Mouse (Mus musculus): ENCODE measurements around the gene Gcc2. TPM values are rescaled to one million over a fixed set of nuclear protein-coding genes. Genes with fewer than 3 reads are reported as not detected.

Gcc2 gene
- total and polyA plus RNA-seq, 3 experiments: 15.4 to 19.6 (median 19.5) TPM

DNA sequence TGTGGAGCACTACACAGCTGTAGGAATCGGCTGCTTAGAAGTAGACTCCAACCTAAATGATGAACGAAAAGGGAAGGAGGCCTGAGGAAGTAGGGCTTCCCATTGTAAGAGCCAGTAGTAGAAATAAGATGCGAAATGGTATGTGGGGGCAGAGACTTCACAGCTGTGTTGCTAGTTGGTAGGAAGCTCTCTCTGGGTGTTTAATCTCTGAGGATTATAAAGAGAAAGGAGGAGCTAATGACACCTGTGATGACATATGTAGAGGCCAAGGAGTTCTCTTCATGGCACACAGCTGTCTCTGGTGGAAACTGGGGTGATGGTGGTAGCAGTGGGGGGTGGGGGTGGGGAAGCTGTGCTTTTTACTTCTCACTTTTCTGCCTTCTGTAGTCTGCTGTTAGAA lies 95.3 kb downstream of the Gcc2 start:
- Histone ChIP-seq H3K27ac (ENCODE audit: insufficient read depth, low read depth) (peak overlapping the region; percentile 91), H3K27me3 (replicated peaks) (no peaks in the 10 kb centered on the region), H3K36me3 (replicated peaks in 1 of 2; ENCODE audit: control insufficient read depth in 1 of 2, insufficient read depth in 1 of 2, low read length in 1 of 2) (peaks cover 0 to 5% of the 10 kb centered on the region in 2 experiments), H3K9me3 (replicated peaks; ENCODE audit: low read length) (peaks cover 3% of the 10 kb centered on the region), H3K4me2 (ENCODE audit: insufficient read depth, low read depth, poor library complexity, severe bottlenecking) (peak overlapping the region; percentile 99), H3K4me1 (ENCODE audit: control insufficient read depth in 1 of 2, insufficient read depth in 2 of 2) (peaks cover 8 to 65% of the 10 kb centered on the region in 2 experiments), H3K79me2 (replicated peaks; ENCODE audit: control insufficient read depth, extremely low read depth, insufficient read depth, poor library complexity, severe bottlenecking) (peaks cover 32% of the 10 kb centered on the region), H3K4me3 (replicated peaks in 1 of 3; ENCODE audit: low read depth in 2 of 3, low read length in 2 of 3, poor library complexity in 1 of 3) (no peak overlapping the region), H3K9ac (ENCODE audit: insufficient read depth, low read depth) (no peak overlapping the region)
- in situ Hi-C loops (cut with MboI; ENCODE audit: low pct_ligation_motif_present, low pct_unique_long_range_greater_than_20kb, low sequenced_read_pairs) (no loop called here), dilution Hi-C loops (cut with MboI; ENCODE audit: extremely low pct_ligation_motif_present, extremely low pct_unique_long_range_greater_than_20kb, low sequenced_read_pairs) (no loop called here)
- TF ChIP-seq ETS1 (conservative IDR thresholded peaks at IDR 0.05; ENCODE audit: low read depth, low read length): peak; percentile 65
- peak; percentile 76 for TF ChIP-seq CHD2 (IDR thresholded peaks at IDR 0.05; ENCODE audit: low read length)
- peak; percentile 46 for TF ChIP-seq EP300 (IDR thresholded peaks at IDR 0.05; ENCODE audit: low read length)
- TF ChIP-seq PAX5 (IDR thresholded peaks at IDR 0.05; ENCODE audit: low read length): no peak
- TF ChIP-seq ZKSCAN1 (IDR thresholded peaks at IDR 0.05; ENCODE audit: borderline replicate concordance, low read depth, low read length): no peak
- peak; percentile 46; the same call in 1 of the 2 replicates for TF ChIP-seq TCF12 (IDR thresholded peaks at IDR 0.05; ENCODE audit: low read depth, low read length)
- 0 out of 2 replicates have a peak, but pooled peaks have one; percentile 43 for TF ChIP-seq MEF2A (IDR thresholded peaks at IDR 0.05; ENCODE audit: borderline replicate concordance, low read depth, low read length)
- TF ChIP-seq IRF4 (IDR thresholded peaks at IDR 0.05; ENCODE audit: low read depth, low read length): peak; percentile 27; the same call in 1 of the 2 replicates
- DNase-seq (ENCODE audit: extremely low read depth): no peak

- in situ Hi-C loops (cut with MboI; ENCODE audit: low pct_ligation_motif_present, low pct_unique_long_range_greater_than_20kb, low sequenced_read_pairs): no loop called here
- dilution Hi-C loops (cut with MboI; ENCODE audit: extremely low pct_ligation_motif_present, extremely low pct_unique_long_range_greater_than_20kb, low sequenced_read_pairs): no loop called here
- Histone ChIP-seq H3K4me1 (ENCODE audit: control insufficient read depth in 1 of 2, insufficient read depth in 2 of 2) (peaks cover 7 to 64% of the 10 kb centered on the region in 2 experiments), H3K4me3 (replicated peaks in 1 of 3; ENCODE audit: low read depth in 2 of 3, low read length in 2 of 3, poor library complexity in 1 of 3) (peak overlapping the region; percentile 56 to 82 (median 62)), H3K36me3 (replicated peaks in 1 of 2; ENCODE audit: control insufficient read depth in 1 of 2, insufficient read depth in 1 of 2, low read length in 1 of 2) (peaks cover 3 to 10% of the 10 kb centered on the region in 2 experiments), H3K79me2 (replicated peaks; ENCODE audit: control insufficient read depth, extremely low read depth, insufficient read depth, poor library complexity, severe bottlenecking) (peaks cover 39% of the 10 kb centered on the region), H3K9me3 (replicated peaks; ENCODE audit: low read length) (peaks cover 3% of the 10 kb centered on the region), H3K9ac (ENCODE audit: insufficient read depth, low read depth) (peak overlapping the region; percentile 94), H3K27me3 (replicated peaks) (no peaks in the 10 kb centered on the region), H3K27ac (ENCODE audit: insufficient read depth, low read depth) (peak overlapping the region; percentile 91), H3K4me2 (ENCODE audit: insufficient read depth, low read depth, poor library complexity, severe bottlenecking) (peak overlapping the region; percentile 99)
- peak; percentile 70 for DNase-seq (ENCODE audit: extremely low read depth)
- TF ChIP-seq ETS1 (conservative IDR thresholded peaks at IDR 0.05; ENCODE audit: low read depth, low read length) (peak; percentile 71), IRF4 (IDR thresholded peaks at IDR 0.05; ENCODE audit: low read depth, low read length) (peak; percentile 65), KAT2A (IDR thresholded peaks at IDR 0.05; ENCODE audit: insufficient replicate concordance, low read length) (no peak), ELF1 (IDR thresholded peaks at IDR 0.05; ENCODE audit: low read depth, low read length) (peak; percentile 90), E2F4 (IDR thresholded peaks at IDR 0.05; ENCODE audit: insufficient replicate concordance, low read depth, low read length) (no peak), POLR2AphosphoS2 (IDR thresholded peaks at IDR 0.05; ENCODE audit: low read depth, low read length) (no peak; the same call in 1 of the 2 replicates), EP300 (IDR thresholded peaks at IDR 0.05; ENCODE audit: low read length) (peak; percentile 63; the same call in 1 of the 2 replicates), USF2 (conservative IDR thresholded peaks at IDR 0.05; ENCODE audit: low read depth, low read length) (no peak), BHLHE40 (IDR thresholded peaks at IDR 0.05; ENCODE audit: low read depth, low read length) (0 out of 2 replicates have a peak, but pooled peaks have one; percentile 7), TBP (conservative IDR thresholded peaks at IDR 0.05; ENCODE audit: low read depth, low read length) (peak; percentile 81), MYC (IDR thresholded peaks at IDR 0.05; ENCODE audit: low read depth, low read length) (0 out of 2 replicates have a peak, but pooled peaks have one; percentile 51), CHD1 (IDR thresholded peaks at IDR 0.05; ENCODE audit: low read depth, low read length) (no peak; the same call in 1 of the 2 replicates), TCF12 (IDR thresholded peaks at IDR 0.05; ENCODE audit: low read depth, low read length) (peak; percentile 44; the same call in 1 of the 2 replicates), ZNF384 (IDR thresholded peaks at IDR 0.05; ENCODE audit: low read depth, low read length) (peak; percentile 96), MAZ (IDR thresholded peaks at IDR 0.05; ENCODE audit: low read depth, low read length) (no peak), JUND (conservative IDR thresholded peaks at IDR 0.05; ENCODE audit: low read depth, low read length) (peak; percentile 71), USF1 (IDR thresholded peaks at IDR 0.05; ENCODE audit: low read depth, low read length) (no peak), JUN (IDR thresholded peaks at IDR 0.05; ENCODE audit: insufficient read depth, low read depth, low read length) (peak; percentile 44; the same call in 1 of the 2 replicates), GABPA (IDR thresholded peaks at IDR 0.05; ENCODE audit: insufficient replicate concordance, low read depth, low read length) (no peak), MEF2A (IDR thresholded peaks at IDR 0.05; ENCODE audit: borderline replicate concordance, low read depth, low read length) (peak; percentile 87), POLR2A (IDR thresholded peaks at IDR 0.05; ENCODE audit: low read depth, low read length) (peak; percentile 36; the same call in 1 of the 2 replicates), SIN3A (IDR thresholded peaks at IDR 0.05; ENCODE audit: low read length) (peak; percentile 83; the same call in 1 of the 2 replicates), NELFE (IDR thresholded peaks at IDR 0.05; ENCODE audit: low read depth, low read length) (0 out of 2 replicates have a peak, but pooled peaks have one; percentile 22)
Observed at GRCm38 (mm10) chr10:58351670-58352069, 96.4 kb downstream of the Gcc2 start.
